Mouse (Mus musculus) midbrain, embryonic 11.5 days (tissue): ENCODE measurements around the gene Abcg1. TPM values are rescaled to one million over a fixed set of nuclear protein-coding genes. Genes with fewer than 3 reads are reported as not detected.

Source experiments
- ATAC-seq: fragments of 200-750 bp; cut with Nextera tagmentation; 2 replicates; pipeline ENCODE4 v1.8.0; 2017; ENCODE audit warnings: moderate TSS enrichment, moderate library complexity; ENCODE audit not compliant: low FRiP score
- DNase-seq: peaks from one replicate; pipeline ENCODE4 v3.0.0; 2015; ENCODE audit warnings: low spot score; ENCODE audit errors: missing footprints
- H3K27ac ChIP-seq: fragments of 300-500 bp; sonication (generic); 2 replicates; pipeline ENCODE4 v1.5.1; 2014; ENCODE audit warnings: low read depth, low read length
- H3K27me3 ChIP-seq: fragments of 300-500 bp; sonication (generic); 2 replicates; pipeline ENCODE4 v1.6.1; 2014; ENCODE audit warnings: mild to moderate bottlenecking, low read length, moderate library complexity, mixed read lengths; ENCODE audit not compliant: control insufficient read depth, insufficient read depth
- H3K36me3 ChIP-seq: fragments of 300-500 bp; sonication (generic); 2 replicates; pipeline ENCODE4 v1.6.1; 2014; ENCODE audit warnings: mild to moderate bottlenecking, low read length, moderate library complexity, mixed read lengths; ENCODE audit not compliant: control insufficient read depth, insufficient read depth
- H3K4me1 ChIP-seq: fragments of 300-500 bp; sonication (generic); 2 replicates; pipeline ENCODE4 v1.6.1; 2014; ENCODE audit warnings: low read length; ENCODE audit not compliant: control insufficient read depth, insufficient read depth
- H3K4me2 ChIP-seq: fragments of 300-500 bp; sonication (generic); 2 replicates; pipeline ENCODE4 v1.6.1; 2014; ENCODE audit warnings: mild to moderate bottlenecking, moderate library complexity
- H3K4me3 ChIP-seq: fragments of 300-500 bp; sonication (generic); 2 replicates; pipeline ENCODE4 v1.5.1; 2014; ENCODE audit warnings: low read depth, low read length
- H3K9ac ChIP-seq: fragments of 300-500 bp; sonication (generic); 2 replicates; pipeline ENCODE4 v1.6.1; 2014; ENCODE audit warnings: low read length
- H3K9me3 ChIP-seq: fragments of 300-500 bp; sonication (generic); 2 replicates; pipeline ENCODE4 v1.6.1; 2016; ENCODE audit warnings: low read length; ENCODE audit not compliant: control insufficient read depth
- whole genome bisulfite sequencing: fragments of 180-500 bp; shearing (Covaris S2); extraction: QIAGEN DNeasy Blood & Tissue Kit; methylation state at CpG from one replicate; pipeline ENCODE4 v1.1.7; 2014; 5-methylcytosine and 5-hydroxymethylcytosine counted together
- polyA plus RNA-seq: library from polyadenylated mRNA; unstranded; fragments of >200 nt; fragmentation: Nextera tagmentation; extraction: Ambion mirVana; gene quantifications from 2 replicates; pipeline ENCODE4 v1.2.1, GENCODE M21; 2014

The Abcg1 gene
- polyA plus RNA-seq, 1 experiment from 2014 or later, result 10.4 TPM

DNA sequence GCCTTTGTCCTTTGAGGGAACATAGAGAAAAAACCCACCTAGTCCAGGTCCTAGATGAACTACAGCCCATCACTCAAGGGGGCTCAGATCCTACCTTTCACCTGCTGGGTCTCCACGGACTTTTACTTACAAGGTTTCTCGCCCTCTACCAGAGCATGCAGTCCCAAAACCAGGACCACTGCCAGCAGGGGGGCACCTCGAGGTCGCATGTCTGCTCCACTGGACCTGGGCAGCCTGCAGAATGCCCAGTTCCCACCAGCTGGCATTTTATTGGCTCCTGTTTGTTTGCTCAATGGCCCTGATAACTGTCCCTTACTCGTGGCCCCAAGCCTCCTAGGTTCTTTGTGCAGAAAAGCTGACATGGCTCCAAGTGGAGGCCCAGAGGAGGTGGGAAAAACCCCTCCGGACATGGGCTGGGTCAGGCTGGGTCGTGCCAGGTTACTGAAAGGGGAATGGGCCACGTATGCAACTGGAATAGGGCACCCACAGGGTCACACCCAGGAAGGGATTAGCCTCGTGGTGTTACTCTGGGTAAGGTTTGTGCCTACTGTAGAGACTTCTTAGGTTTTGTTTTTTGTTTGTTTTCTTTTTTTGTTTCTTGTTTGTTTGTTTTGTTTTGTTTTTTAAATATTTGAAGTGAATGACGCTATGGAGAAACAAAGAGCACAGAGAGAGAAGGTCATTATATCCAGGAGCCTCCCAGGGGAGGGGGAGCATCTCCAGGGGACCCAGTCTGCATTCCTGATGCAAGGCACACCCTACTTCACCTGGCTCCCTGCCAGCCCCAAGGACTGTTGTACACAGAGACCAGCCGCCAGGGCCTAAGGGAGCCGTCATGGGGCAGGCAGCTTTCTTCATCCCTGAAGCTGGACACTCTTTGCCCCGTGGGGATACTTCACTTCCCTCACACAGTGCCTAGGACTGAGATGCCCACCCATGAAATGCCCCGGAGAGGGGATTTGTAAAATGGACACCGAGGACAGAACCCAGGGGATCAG is 86.9 kb downstream of the Abcg1 start, which contains the start of gene Tff2:
Gene Tff2, minus strand, starts transcription at position 243 of the 998 bp plus-strand sequence.
- no peak for ATAC-seq

DNA sequence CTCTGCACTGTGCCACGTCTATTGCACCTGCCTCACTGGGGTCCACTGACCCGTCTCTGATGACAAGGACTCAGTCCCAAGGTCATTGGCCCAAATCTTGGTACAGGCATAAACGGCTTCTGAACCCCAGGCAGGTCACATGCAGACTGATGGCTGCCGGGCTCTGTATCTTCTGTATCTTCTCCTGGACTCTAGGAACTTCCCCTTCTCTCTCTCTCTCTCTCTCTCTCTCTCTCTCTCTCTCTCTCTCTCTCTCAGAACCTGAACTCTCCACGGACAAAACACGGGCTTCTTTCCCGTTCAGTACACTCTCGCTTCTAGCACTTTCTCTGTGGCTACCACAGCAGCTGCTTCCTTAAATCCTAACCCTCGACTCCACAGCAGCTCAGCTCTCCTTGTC is 88.5 kb downstream of the Abcg1 start:
- ATAC-seq (no peak), DNase-seq (no peak)
- no peaks in the 10 kb centered on the region for H3K4me1 ChIP-seq
- no peaks in the 10 kb centered on the region for H3K9me3 ChIP-seq
- H3K27ac ChIP-seq, result no peak overlapping the region
- H3K36me3 ChIP-seq, result no peaks in the 10 kb centered on the region
- WGBS, result 81% methylated on average over 9 of the region's 9 CpGs
- no peak overlapping the region for H3K4me2 ChIP-seq
- no peak overlapping the region for H3K9ac ChIP-seq
- H3K27me3 ChIP-seq, result no peaks in the 10 kb centered on the region
- no peak overlapping the region for H3K4me3 ChIP-seq

More for the DNA sequence above, 86.9 kb downstream of the Abcg1 start, which contains the start of gene Tff2:
- no peak within 1 kb of the TSS for H3K9ac ChIP-seq
- H3K4me3 ChIP-seq, result no peak within 1 kb of the TSS
- no peak for DNase-seq
- H3K4me2 ChIP-seq, result no peak within 1 kb of the TSS
- WGBS, result 80% methylated on average over 15 of the region's 15 CpGs
- H3K9me3 ChIP-seq, result no peaks in the 10 kb centered on the region
- no peaks in the 10 kb centered on the region for H3K36me3 ChIP-seq
- H3K27me3 ChIP-seq, result no peaks in the 10 kb centered on the region
- H3K27ac ChIP-seq, result no peak within 1 kb of the TSS
- H3K4me1 ChIP-seq, result no peaks in the 10 kb centered on the region

DNA sequence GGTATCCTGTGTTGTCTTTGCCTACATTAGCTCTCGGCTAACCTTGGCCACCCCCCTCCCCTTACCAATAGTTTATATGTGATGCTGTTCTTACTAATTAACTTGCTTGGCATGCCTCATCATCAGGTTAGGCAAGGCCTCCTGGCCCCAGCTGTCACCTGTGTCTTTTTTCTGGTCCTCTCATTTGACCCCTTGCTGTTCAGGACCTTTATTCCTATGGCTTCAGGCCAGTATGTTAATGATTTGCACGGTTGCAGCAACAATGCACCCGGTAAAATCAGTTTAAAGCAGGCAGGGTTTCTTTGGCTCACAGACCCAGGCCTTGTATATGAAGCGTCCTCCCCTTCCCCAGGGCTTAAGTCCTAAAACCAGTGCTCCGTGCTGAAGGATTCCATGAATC is 95.0 kb downstream of the Abcg1 start:
- 57% methylated on average over 5 of the region's 5 CpGs for WGBS

DNA sequence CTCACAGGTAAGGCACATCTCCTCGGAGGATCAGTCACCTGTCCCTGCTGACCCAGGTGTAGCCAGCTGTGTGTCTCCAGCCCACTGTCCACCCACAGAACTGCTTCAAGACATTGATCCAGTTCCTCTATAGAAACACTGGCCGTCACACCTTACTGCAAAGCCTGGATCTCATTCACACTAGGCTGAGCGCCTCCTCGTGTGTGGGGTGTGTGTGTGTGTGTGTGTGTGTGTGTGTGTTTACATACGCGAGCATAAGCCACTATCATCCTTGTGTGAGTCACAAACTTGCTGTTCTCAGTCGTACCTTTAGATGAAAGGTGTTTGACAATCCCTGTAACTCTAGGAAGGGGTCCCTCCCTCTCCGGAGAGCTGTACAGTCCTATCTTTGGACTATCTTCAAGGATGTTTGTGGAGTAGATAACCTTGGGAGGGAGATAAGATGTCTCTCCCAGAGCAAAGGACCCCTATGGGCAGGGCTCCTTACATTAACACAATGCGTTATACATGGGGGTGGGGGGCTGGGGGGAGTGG is 95.6 kb downstream of the Abcg1 start:
- DNase-seq, result no peak
- Histone ChIP-seq H3K27me3 (no peaks in the 10 kb centered on the region), H3K36me3 (no peaks in the 10 kb centered on the region), H3K27ac (no peak overlapping the region), H3K4me1 (no peaks in the 10 kb centered on the region), H3K9ac (no peak overlapping the region), H3K4me3 (no peak overlapping the region), H3K4me2 (no peak overlapping the region), H3K9me3 (no peaks in the 10 kb centered on the region)
- WGBS, result 82% methylated on average over 9 of the region's 9 CpGs
- ATAC-seq, result no peak

More for the DNA sequence above, 95.0 kb downstream of the Abcg1 start:
- no peaks in the 10 kb centered on the region for H3K27me3 ChIP-seq
- H3K9ac ChIP-seq, result no peak overlapping the region
- no peak overlapping the region for H3K4me2 ChIP-seq
- DNase-seq (no peak), ATAC-seq (no peak)
- H3K36me3 ChIP-seq, result no peaks in the 10 kb centered on the region
- H3K4me1 ChIP-seq, result no peaks in the 10 kb centered on the region
- no peaks in the 10 kb centered on the region for H3K9me3 ChIP-seq
- no peak overlapping the region for H3K4me3 ChIP-seq
- H3K27ac ChIP-seq, result no peak overlapping the region

DNA sequence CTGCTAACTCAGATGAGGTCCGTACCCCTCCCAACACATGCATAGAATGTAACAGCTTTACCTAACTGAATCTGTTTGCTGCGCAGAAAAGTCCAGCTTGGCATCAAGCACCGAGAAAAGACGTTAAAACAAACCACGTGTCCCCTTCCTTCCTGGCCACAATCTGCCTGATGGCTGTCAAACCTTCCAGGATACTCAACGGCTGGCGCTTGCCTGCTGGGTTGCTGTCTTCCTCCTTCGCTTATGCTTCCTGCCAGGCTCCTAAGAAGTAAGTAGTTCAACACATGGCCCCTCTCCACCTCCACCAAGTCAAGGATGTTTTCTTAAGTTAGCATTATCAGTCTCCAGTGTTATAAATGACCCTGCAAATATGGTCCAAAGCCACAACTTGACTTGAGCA is 96.3 kb downstream of the Abcg1 start:
- no peak overlapping the region for H3K4me3 ChIP-seq
- no peak overlapping the region for H3K27ac ChIP-seq
- DNase-seq (no peak), ATAC-seq (no peak)
- H3K9ac ChIP-seq, result no peak overlapping the region
- H3K4me1 ChIP-seq, result no peaks in the 10 kb centered on the region
- 86% methylated on average over 8 of the region's 8 CpGs for WGBS
- no peaks in the 10 kb centered on the region for H3K9me3 ChIP-seq
- no peaks in the 10 kb centered on the region for H3K27me3 ChIP-seq
- H3K36me3 ChIP-seq, result no peaks in the 10 kb centered on the region
- H3K4me2 ChIP-seq, result no peak overlapping the region

DNA sequence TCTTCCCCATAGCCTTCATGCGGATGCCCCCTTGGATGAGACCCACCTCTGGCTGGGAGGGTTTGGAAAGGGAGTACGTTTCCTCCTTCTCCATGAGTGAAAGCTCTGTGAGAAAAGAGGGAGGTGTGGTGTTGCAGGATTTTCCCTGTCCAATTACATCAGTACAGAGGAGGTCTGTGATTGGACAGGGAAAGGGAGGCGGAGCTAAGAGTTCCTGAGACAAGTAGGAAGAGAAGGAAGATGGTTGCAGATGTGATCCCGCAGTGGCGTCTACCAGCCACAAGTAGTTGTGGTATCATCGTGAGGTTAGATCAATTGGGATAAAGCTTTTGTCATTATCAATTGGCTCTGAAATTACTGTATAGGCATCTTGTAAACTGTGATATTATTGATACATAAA is 100.4 kb downstream of the Abcg1 start:
- H3K4me2 ChIP-seq, result no peak overlapping the region
- WGBS, result 80% methylated on average over 6 of the region's 6 CpGs

DNA sequence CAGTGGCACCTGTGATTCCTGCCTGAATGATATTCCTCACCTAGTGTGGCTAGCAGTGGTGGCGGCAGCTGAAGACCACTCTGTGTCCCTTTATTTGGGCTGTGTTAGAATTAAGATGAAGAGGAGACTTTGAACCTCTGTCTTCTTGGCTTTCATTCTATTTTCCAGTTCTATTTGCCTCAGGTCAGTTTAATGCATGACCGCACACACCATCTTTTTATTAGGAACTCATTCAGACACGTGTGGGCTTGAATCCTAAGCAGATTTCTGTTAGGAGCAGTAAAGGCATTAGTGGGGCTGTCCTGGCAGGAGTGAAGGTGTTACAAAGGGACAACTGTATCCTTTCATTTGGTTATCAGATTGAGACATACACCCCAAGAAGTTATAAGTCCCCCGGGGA is 102.8 kb downstream of the Abcg1 start:
- Histone ChIP-seq H3K36me3 (no peaks in the 10 kb centered on the region), H3K27ac (no peak overlapping the region), H3K4me2 (no peak overlapping the region), H3K9me3 (no peaks in the 10 kb centered on the region), H3K27me3 (no peaks in the 10 kb centered on the region), H3K4me1 (no peaks in the 10 kb centered on the region), H3K9ac (no peak overlapping the region), H3K4me3 (no peak overlapping the region)
- WGBS, result 74% methylated on average over 4 of the region's 4 CpGs
- ATAC-seq (no peak), DNase-seq (no peak)

More for the DNA sequence above, 100.4 kb downstream of the Abcg1 start:
- ATAC-seq (no peak), DNase-seq (no peak)
- no peak overlapping the region for H3K27ac ChIP-seq
- H3K36me3 ChIP-seq, result no peaks in the 10 kb centered on the region
- H3K27me3 ChIP-seq, result no peaks in the 10 kb centered on the region
- no peaks in the 10 kb centered on the region for H3K9me3 ChIP-seq
- H3K9ac ChIP-seq, result no peak overlapping the region
- H3K4me1 ChIP-seq, result no peaks in the 10 kb centered on the region
- no peak overlapping the region for H3K4me3 ChIP-seq

DNA sequence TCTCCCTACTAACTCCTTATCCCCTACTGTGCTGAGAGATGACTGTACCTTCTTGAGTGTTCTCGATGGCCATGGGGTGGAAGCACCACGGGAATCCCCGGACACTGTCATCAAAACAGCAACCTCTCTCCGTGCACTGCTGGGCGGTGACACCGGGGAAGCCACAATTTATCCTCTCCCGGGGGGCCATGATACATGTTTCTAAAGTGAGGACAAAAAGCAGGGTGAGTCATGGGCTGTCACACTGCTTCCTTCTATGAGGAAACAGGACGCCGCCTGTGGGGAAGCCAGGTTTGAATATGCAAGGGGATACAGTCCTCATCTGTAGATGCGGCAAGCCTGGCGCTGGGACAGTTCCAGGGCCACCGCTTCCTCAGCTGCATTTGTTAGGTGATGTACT is 105.1 kb downstream of the Abcg1 start:
- DNase-seq (no peak), ATAC-seq (no peak)
- no peak overlapping the region for H3K9ac ChIP-seq
- WGBS, result 91% methylated on average over 12 of the region's 12 CpGs
- H3K36me3 ChIP-seq, result no peaks in the 10 kb centered on the region
- no peak overlapping the region for H3K4me2 ChIP-seq
- H3K27ac ChIP-seq, result no peak overlapping the region
- no peaks in the 10 kb centered on the region for H3K27me3 ChIP-seq
- no peaks in the 10 kb centered on the region for H3K4me1 ChIP-seq
- H3K4me3 ChIP-seq, result no peak overlapping the region
- no peaks in the 10 kb centered on the region for H3K9me3 ChIP-seq

DNA sequence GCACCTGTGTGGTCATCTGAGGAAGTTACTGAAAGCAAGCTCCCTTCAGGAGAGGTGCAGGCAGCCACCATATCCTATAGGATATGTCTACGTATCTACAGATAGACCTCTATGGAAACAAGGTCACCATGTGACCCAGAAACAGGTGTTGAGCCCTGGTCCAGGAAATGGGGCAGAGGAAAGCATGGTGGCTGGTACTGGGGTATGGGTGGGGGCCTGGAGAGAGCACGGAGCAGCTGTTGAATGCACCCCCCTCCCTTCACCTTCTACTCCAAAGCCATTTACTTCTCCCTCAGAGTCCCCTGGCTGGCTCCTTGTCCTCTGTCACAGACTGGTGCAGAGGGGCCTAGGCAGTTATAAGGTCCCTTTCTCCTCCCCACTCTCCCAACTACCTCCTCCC is 106.3 kb downstream of the Abcg1 start:
- no peak overlapping the region for H3K27ac ChIP-seq
- H3K4me1 ChIP-seq, result no peaks in the 10 kb centered on the region
- H3K4me2 ChIP-seq, result no peak overlapping the region
- WGBS, result 88% methylated on average over 2 of the region's 2 CpGs
- ATAC-seq (no peak), DNase-seq (no peak)
- H3K9me3 ChIP-seq, result no peaks in the 10 kb centered on the region
- no peaks in the 10 kb centered on the region for H3K36me3 ChIP-seq
- H3K27me3 ChIP-seq, result no peaks in the 10 kb centered on the region
- no peak overlapping the region for H3K9ac ChIP-seq
- no peak overlapping the region for H3K4me3 ChIP-seq
